Mouse (Mus musculus) heart, adult 10 weeks (tissue): ENCODE measurements around the gene Adora2b. TPM values are rescaled to one million over a fixed set of nuclear protein-coding genes. Genes with fewer than 3 reads are reported as not detected.

Experiments used
- polyA plus RNA-seq: library from polyadenylated mRNA; stranded (reverse); fragments of 350-450 nt; fragmentation: Illumina TruSeq; extraction: RNeasy Lipid Tissue Mini Kit (QIAGEN cat#74804); gene quantifications from one replicate; pipeline ENCODE4 v1.2.3, GENCODE M21; 2014; ENCODE audit warnings: low read depth, low replicate concordance

Adora2b gene
- polyA plus RNA-seq = 0.73 TPM

GRCm38 (mm10) chr11:62248401-62249244, at the start of gene Adora2b:
Gene Adora2b (plus strand): TSS chr11:62248984.

DNA sequence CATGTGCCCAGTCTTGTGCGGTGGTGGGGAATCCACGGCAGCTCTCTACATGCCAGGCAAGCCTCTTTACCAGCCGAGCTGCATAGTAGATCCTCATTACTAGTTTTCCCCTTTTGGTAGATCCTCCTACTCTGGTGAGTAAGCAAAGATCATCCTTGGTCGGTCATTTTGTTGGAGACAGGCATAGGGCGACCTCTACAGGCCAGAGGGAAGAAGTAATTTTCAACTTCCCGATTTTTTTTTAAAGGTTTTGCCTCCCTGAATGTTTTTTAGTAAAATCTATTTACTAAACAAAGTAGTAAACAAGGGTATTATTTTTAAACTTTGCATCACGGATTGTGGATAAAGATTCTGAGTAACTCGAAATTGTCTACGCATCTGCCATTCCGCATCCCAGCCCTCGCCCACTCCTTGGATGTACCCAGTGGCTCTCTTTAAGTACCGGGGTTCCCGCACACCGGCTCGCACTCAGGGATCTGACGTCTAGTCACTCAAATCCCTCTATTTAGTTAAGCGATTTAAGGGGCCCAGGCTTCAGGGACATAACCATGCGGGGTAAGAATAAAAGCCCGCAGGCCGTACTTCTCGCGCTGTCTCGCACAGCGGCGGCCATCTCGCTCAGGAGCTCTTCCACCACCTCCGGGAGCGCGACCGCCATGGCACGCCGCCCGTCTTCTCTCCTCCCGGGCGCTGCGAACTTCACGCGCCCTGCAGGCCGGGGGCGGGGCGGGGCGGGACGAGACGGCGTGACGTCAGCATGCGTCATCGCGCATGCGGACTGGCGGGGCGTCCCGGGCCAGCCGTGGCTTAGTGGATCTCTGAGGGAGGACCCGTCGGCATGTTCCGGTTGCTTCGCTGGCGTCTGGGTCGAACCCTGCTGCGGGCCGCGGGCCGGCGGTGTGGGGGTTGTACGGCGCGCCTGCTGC, 32.2 kb downstream of the Adora2b start, which contains the start of the genes Zswim7 and Ttc19:
Gene Zswim7, minus strand, starts transcription at position 701 of the 926 bp plus-strand sequence.
Gene Ttc19, plus strand, starts transcription at position 799 of the 926 bp plus-strand sequence.

Other genes starting within 250 kb of the Adora2b start
- gene Zswim7, start 32.4 kb downstream of the Adora2b start, polyA plus RNA-seq = 29.4 TPM
- gene Ttc19, start 32.5 kb downstream of the Adora2b start, polyA plus RNA-seq = 38.9 TPM
- 4.8 TPM for gene Pigl, start 209.5 kb downstream of the Adora2b start, polyA plus RNA-seq
- gene Ncor1, start 209.6 kb downstream of the Adora2b start, polyA plus RNA-seq = 82.6 TPM